Mouse (Mus musculus) limb, embryonic 15.5 days (tissue): ENCODE results near the gene Nlrp14. TPM values are rescaled to one million over a fixed set of nuclear protein-coding genes. Genes with fewer than 3 reads are reported as not detected.

Experiments used
- ATAC-seq: fragments of 200-750 bp; cut with Nextera tagmentation; 2 replicates; pipeline ENCODE4 v1.8.0; 2017; ENCODE audit warnings: low read depth, moderate TSS enrichment; ENCODE audit not compliant: insufficient number of reproducible peaks, low FRiP score, low TSS enrichment
- H3K27ac ChIP-seq: fragments of 300-500 bp; sonication (generic); 2 replicates; pipeline ENCODE4 v1.5.1; 2015; ENCODE audit warnings: moderate library complexity, mild to moderate bottlenecking, inconsistent platforms
- H3K27me3 ChIP-seq: fragments of 300-500 bp; sonication (generic); 2 replicates; pipeline ENCODE4 v1.6.1; 2015; ENCODE audit warnings: inconsistent platforms
- H3K36me3 ChIP-seq: fragments of 300-500 bp; sonication (generic); 2 replicates; pipeline ENCODE4 v1.6.1; 2015; ENCODE audit warnings: inconsistent platforms
- H3K4me1 ChIP-seq: fragments of 300-500 bp; sonication (generic); 2 replicates; pipeline ENCODE4 v1.6.1; 2015; ENCODE audit warnings: inconsistent platforms
- H3K4me2 ChIP-seq: fragments of 300-500 bp; sonication (generic); 2 replicates; pipeline ENCODE4 v1.6.1; 2015; ENCODE audit warnings: mild to moderate bottlenecking, inconsistent platforms
- H3K4me3 ChIP-seq: fragments of 300-500 bp; sonication (generic); 2 replicates; pipeline ENCODE4 v1.5.1; 2015; ENCODE audit warnings: mild to moderate bottlenecking, inconsistent platforms
- H3K9ac ChIP-seq: fragments of 300-500 bp; sonication (generic); 2 replicates; pipeline ENCODE4 v1.6.1; 2015; ENCODE audit warnings: inconsistent platforms
- H3K9me3 ChIP-seq: fragments of 300-500 bp; sonication (generic); 2 replicates; pipeline ENCODE4 v1.6.1; 2016; ENCODE audit warnings: inconsistent platforms
- WGBS: fragments of 180-500 bp; shearing (Covaris S2); methylation state at CpG from one replicate; pipeline ENCODE4 v1.1.7; 2015; 5-methylcytosine and 5-hydroxymethylcytosine counted together
- polyA plus RNA-seq: library from polyadenylated mRNA; unstranded; fragments of >200 nt; fragmentation: Nextera tagmentation; extraction: Ambion mirVana; gene quantifications from 2 replicates; pipeline ENCODE4 v1.2.1, GENCODE M21; 2015

Nlrp14 gene
- polyA plus RNA-seq, 1 experiment from 2014 or later, result not detected

DNA sequence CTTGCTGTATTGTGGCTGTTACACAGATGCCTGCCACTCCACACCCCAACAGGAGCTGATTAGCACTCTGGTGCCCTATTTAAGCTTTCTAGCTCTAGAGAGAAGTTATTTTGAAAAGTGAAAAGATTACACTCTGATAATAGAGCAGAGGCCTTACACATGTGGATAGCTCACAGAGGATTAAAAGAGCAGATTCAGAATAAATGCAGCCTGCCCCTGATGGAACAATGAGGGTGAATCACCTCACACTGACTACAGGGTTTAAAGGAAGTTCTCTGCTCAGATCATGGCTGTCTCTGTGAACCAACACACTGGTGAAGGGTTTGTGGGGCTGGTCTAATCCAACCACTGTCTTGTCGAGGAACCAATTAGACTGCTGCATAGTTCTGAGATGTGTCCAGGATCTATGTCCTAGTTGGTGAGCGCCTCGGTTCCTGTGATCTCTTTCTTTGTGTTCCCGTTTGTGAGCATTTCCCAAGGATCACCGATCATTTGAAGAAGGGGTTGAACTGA, 74.6 kb downstream of the Nlrp14 start:
- Histone ChIP-seq H3K4me2 (no peak overlapping the region), H3K4me3 (no peak overlapping the region), H3K4me1 (no peaks in the 10 kb centered on the region), H3K36me3 (no peaks in the 10 kb centered on the region), H3K9ac (no peak overlapping the region), H3K27me3 (no peaks in the 10 kb centered on the region), H3K9me3 (no peaks in the 10 kb centered on the region), H3K27ac (no peak overlapping the region)
- ATAC-seq, result no peak
- WGBS, result 88% methylated on average over 5 of the region's 5 CpGs

Other genes with a start within 250 kb of the Nlrp14 start
- not detected in 2 replicates for gene Olfr709-ps1, start 234.8 kb upstream of the Nlrp14 start, polyA plus RNA-seq
- not detected in 2 replicates for gene Olfr710, start 218.7 kb upstream of the Nlrp14 start, polyA plus RNA-seq
- gene Olfr6, start 203.1 kb upstream of the Nlrp14 start, polyA plus RNA-seq, result not detected in 2 replicates
- gene Olfr711, start 191.5 kb upstream of the Nlrp14 start, polyA plus RNA-seq, result not detected in 2 replicates
- gene Olfr2, start 160.9 kb upstream of the Nlrp14 start, polyA plus RNA-seq, result not detected in 2 replicates
- not detected in 2 replicates for gene Olfr713, start 135.8 kb upstream of the Nlrp14 start, polyA plus RNA-seq
- gene Olfr714, start 96.0 kb upstream of the Nlrp14 start, polyA plus RNA-seq, result not detected in 2 replicates
- not detected in 2 replicates for gene Olfr17, start 73.8 kb upstream of the Nlrp14 start, polyA plus RNA-seq
- not detected in 2 replicates for gene Olfr715b, start 56.6 kb upstream of the Nlrp14 start, polyA plus RNA-seq
- gene Olfr715, start 35.9 kb upstream of the Nlrp14 start, polyA plus RNA-seq, result not detected in 2 replicates
- not detected in 2 replicates for gene Olfr716, start 28.7 kb upstream of the Nlrp14 start, polyA plus RNA-seq
- gene Rbmxl2, start 42.5 kb downstream of the Nlrp14 start, polyA plus RNA-seq, result not detected in 2 replicates
- gene Syt9, start 203.7 kb downstream of the Nlrp14 start, polyA plus RNA-seq, result 2.7 and 3.2 TPM in 2 replicates